Mouse (Mus musculus): ENCODE results near the gene Gm3250.
"Not testable (repeated sequence)": the region's sequence is repeated elsewhere in the genome, so short reads cannot be mapped to it uniquely, and the experiment has no call there.

DNA sequence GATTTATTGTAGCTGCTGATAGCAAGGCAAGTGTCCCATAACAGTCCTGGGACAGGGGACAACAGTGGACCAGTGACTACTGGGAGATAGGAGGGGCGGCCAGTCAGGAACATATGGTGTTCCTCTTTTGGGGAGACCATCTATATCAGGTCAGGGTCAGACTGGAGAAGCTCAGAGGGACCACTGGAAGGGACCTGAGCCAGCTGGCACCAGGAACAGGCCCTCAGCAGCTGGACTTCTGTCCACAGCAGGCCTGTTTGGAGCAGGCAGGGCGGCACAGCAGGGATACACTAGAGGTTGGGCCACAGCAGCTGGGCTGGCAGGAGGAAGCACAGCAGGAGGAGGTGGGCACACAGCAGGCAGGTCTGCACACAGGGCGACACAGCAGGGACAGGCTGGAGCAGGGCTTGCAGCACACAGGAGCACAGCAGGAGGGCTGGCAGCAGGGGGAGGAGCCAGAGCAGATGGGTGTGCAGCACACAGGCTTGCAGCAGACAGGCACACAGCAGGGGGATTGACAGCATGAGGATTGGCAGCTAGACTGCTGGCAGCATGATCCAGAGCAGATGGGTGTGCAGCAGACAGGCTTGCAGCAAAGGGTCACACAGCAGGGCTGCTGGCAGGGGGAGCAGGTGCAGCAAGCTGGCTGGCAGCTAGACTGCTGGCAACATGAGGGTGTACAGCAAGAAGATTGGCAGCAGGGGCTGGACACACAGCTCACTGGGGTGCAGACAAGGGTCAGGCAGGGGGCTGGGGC is 16.0 kb upstream of the Gm3250 start:
- TF ChIP-seq CTCF (IDR thresholded peaks at IDR 0.05; ENCODE audit: low read depth, low read length); POLR2A (IDR thresholded peaks at IDR 0.05; ENCODE audit: borderline replicate concordance, low read depth, low read length): not testable (repeated sequence)
